Mouse (Mus musculus): ENCODE results near the gene Btbd35f18. TPM values are rescaled to one million over a fixed set of nuclear protein-coding genes. Genes with fewer than 3 reads are reported as not detected.
"Not testable (repeated sequence)": the region's sequence is repeated elsewhere in the genome, so short reads cannot be mapped to it uniquely, and the experiment has no call there.

Gene Btbd35f18
- not detected in 2 replicates for polyA plus RNA-seq (2014; fragmentation: Nextera tagmentation; extraction: Ambion mirVana)

DNA sequence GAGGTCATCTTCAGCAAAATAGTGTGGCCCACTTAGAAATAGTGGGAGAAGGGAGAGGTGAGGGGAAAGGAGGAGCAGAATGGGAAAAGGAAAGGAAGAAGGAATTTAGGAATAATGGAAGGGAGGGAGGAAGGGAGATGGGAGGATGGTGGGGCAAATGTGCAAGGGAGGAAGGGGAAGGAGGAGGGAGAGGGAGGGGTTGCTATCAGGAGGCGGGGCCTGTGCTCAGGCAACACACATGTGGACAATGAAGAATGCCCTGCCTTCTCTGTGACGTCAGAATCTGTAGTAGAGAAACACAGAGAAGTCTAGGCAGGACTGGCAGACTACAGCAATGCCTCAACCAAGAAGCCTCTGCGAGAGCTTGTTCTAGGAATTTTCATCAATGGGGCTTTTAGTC is at the start of gene Btbd35f18:
Btbd35f18 (plus strand) TSS at position 301 of the 400 bp plus-strand sequence.
- H3K9ac ChIP-seq (ENCODE audit: low read length); H3K36me3 ChIP-seq (ENCODE audit: control insufficient read depth, insufficient read depth, low read length); DNase-seq (ENCODE audit: low spot score); H3K9me3 ChIP-seq (ENCODE audit: control insufficient read depth, low read length); H3K27me3 ChIP-seq (ENCODE audit: control insufficient read depth, insufficient read depth, low read length); H3K4me3 ChIP-seq (ENCODE audit: low read depth, low read length); ATAC-seq (ENCODE audit: insufficient number of reproducible peaks, low FRiP score, low TSS enrichment, low read depth); H3K4me1 ChIP-seq (ENCODE audit: control insufficient read depth, insufficient read depth, low read length); H3K4me2 ChIP-seq (ENCODE audit: low read depth, severe bottlenecking); H3K27ac ChIP-seq (replicated peaks; ENCODE audit: low read depth, low read length): not testable (repeated sequence)
- no CpG with 5 or more reads among the region's 3 CpGs for WGBS

Other genes starting within 250 kb of the Btbd35f18 start
- gene Btbd35f10, start 52.7 kb downstream of the Btbd35f18 start, polyA plus RNA-seq (2014; fragmentation: Nextera tagmentation; extraction: Ambion mirVana), result not detected in 2 replicates

Data from limb, embryonic 11.5 days (tissue).